Mouse (Mus musculus) frontal cortex, adult (tissue): Measurements from ENCODE around the gene Lingo3.

ENCODE experiments used
- ATAC-seq: cut with Nextera tagmentation; 2 replicates; pipeline ENCODE4 v1.9.2; 2017; ENCODE audit warnings: mild to moderate bottlenecking, moderate library complexity, mixed read lengths; ENCODE audit not compliant: low TSS enrichment

The Lingo3 gene

GRCm38 (mm10) chr10:80799070-80799566 is 44.7 kb downstream of the Lingo3 start:
- no peak for ATAC-seq

- peak; percentile 87 for ATAC-seq
Measured at GRCm38 (mm10) chr10:80798150-80799006, 45.5 kb downstream of the Lingo3 start, which contains the start of the genes Sf3a2 and Plekhj1. Gene Sf3a2 (plus strand): TSS chr10:80798198. Gene Plekhj1 (minus strand): TSS chr10:80798626.

- ATAC-seq: peak; percentile 28
Measured at GRCm38 (mm10) chr10:80797186-80798149, 46.4 kb downstream of the Lingo3 start.

GRCm38 (mm10) chr10:80796307-80796848 is 47.5 kb downstream of the Lingo3 start:
- ATAC-seq: no peak

- ATAC-seq: no peak
Measured at GRCm38 (mm10) chr10:80794750-80795149, 49.1 kb downstream of the Lingo3 start.

- ATAC-seq: no peak
Measured at GRCm38 (mm10) chr10:80793803-80794202, 50.0 kb downstream of the Lingo3 start.

GRCm38 (mm10) chr10:80793033-80793784 is 50.6 kb downstream of the Lingo3 start:
- no peak for ATAC-seq

GRCm38 (mm10) chr10:80792175-80793032 is 51.4 kb downstream of the Lingo3 start:
- peak; percentile 36; the same call in 1 of the 2 replicates for ATAC-seq

- ATAC-seq: peak; percentile 28; the same call in 1 of the 2 replicates
Measured at GRCm38 (mm10) chr10:80791476-80792174, 52.2 kb downstream of the Lingo3 start.

- ATAC-seq: no peak
Measured at GRCm38 (mm10) chr10:80790761-80791404, 53.0 kb downstream of the Lingo3 start.

- no peak for ATAC-seq
Measured at GRCm38 (mm10) chr10:80787517-80787916, 56.3 kb downstream of the Lingo3 start.

GRCm38 (mm10) chr10:80785963-80786362 is 57.9 kb downstream of the Lingo3 start:
- no peak for ATAC-seq

- ATAC-seq: peak; percentile 38
Measured at GRCm38 (mm10) chr10:80784871-80785270, 59.0 kb downstream of the Lingo3 start.

GRCm38 (mm10) chr10:80784302-80784701 is 59.5 kb downstream of the Lingo3 start:
- peak; percentile 69 for ATAC-seq
